Mouse (Mus musculus): ENCODE results near the gene G6pc2. TPM values are rescaled to one million over a fixed set of nuclear protein-coding genes. Genes with fewer than 3 reads are reported as not detected.

Gene G6pc2
- total RNA-seq, 1 experiment from 2014 or later: not detected

- ATAC-seq (ENCODE audit: extremely low read depth, insufficient number of reproducible peaks, low FRiP score, poor library complexity, severe bottlenecking): no peak
These were observed 19.3 kb downstream of the G6pc2 start for GRCm38 (mm10) chr2:69230137-69230536.

- ATAC-seq (ENCODE audit: extremely low read depth, insufficient number of reproducible peaks, low FRiP score, poor library complexity, severe bottlenecking): no peak
These were observed 21.2 kb downstream of the G6pc2 start for GRCm38 (mm10) chr2:69232101-69232500.

DNA sequence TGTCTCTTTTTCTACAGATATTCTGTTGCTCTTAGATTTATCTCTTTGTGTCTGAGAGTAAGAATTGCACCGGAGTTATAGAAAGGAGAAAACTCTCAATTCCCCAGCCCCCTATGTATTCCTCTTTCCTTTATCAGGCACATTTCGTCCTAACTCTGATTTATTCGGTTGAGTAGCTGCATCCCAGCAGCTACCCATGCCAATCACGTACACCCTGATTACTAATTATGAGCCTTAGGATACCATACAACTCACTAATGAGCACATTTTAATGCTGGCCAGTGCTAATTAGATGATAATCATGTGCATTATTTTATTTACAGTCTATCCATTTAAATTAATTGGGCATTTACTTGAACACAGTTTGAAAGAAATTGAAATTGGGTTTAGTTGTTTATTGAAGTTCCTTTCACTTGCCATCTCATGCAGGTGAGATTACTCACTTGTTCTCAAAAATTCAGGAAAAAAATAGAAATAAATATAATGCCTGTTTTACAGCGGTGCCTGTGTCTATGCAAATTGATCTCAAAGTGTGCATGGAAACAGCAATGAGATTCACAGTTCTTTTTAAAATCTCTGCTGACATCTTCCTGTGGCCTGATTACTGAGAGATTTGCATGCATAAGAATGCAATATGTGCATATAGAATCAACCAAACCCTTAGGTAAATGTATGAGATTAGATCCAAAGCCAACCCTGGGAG lies 24.3 kb downstream of the G6pc2 start:
- ATAC-seq (ENCODE audit: extremely low read depth, insufficient number of reproducible peaks, low FRiP score, poor library complexity, severe bottlenecking): no peak

GRCm38 (mm10) chr2:69239315-69239714 lies 28.4 kb downstream of the G6pc2 start:
- no peak for ATAC-seq (ENCODE audit: extremely low read depth, insufficient number of reproducible peaks, low FRiP score, poor library complexity, severe bottlenecking)

GRCm38 (mm10) chr2:69244924-69245323 lies 34.1 kb downstream of the G6pc2 start:
- no peak for ATAC-seq (ENCODE audit: extremely low read depth, insufficient number of reproducible peaks, low FRiP score, poor library complexity, severe bottlenecking)

DNA sequence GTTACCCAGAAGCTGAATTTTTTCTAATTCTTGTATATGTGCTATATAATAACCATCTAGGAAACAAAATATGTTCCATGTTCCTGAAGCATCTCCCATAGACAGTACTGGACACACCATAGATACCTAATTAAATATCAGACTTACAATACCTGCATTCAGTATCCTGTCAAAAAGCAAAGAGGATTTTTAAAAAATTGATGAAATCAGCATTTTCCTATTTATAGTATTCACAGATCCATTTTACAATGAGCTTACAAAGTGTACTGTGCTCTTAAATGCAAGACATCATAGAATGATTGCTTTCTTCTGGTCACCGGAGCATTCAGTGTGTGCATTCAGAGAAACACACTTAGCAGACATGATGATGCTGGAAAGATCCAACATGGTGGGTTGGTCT lies 36.2 kb downstream of the G6pc2 start:
- ATAC-seq (ENCODE audit: extremely low read depth, insufficient number of reproducible peaks, low FRiP score, poor library complexity, severe bottlenecking): no peak

DNA sequence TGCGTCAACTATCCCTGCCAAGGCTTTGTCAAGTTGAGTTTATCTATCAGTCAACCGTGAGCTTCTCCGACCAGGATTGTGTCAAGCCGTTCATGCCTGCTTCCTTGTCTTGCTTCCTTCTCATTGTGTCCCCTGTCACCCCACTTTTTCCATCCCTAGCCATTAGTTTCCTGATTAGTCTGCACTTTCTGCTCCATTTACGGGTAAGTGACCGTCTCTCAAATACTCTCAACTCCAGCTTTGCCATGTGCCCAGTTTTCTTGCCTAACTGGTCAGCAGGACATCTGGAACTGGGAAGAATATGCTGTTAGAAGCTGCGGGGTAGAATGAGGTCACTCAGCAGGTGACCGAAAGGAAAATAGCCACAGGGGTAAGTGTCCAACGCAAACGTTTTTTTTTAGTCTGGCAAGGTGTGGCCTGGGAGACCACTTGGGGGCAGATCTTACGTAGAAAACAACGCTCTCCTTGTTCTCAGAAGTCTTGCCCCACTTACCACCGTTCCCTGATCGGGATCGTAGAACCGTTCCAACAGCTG lies 37.4 kb downstream of the G6pc2 start:
- ATAC-seq (ENCODE audit: extremely low read depth, insufficient number of reproducible peaks, low FRiP score, poor library complexity, severe bottlenecking): no peak

DNA sequence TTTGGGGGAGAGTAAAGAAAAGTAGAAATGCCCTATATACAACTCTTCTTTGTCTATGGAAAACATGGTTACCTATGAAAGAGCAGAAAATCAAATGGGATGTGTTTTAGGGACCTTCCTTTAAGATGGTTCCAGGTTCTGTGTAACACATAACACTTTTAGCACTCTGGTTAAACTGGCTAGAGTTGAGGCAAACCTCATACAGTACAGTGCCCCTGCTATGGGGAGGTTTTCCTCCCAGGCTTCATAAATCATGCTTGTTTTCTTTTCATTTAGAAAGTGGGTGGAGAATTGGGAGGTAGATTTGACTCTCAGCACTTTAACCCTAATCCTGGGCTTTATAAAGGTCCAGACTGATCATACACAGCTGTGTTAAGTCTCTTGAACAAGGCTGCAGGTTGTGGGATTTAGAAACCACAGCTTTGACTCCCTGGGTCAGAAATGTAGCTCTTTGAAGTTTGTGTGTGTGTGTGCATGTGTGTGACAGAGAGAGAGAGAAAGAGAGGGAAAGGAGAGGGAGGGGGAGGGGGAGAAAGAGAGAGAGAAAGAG lies 53.3 kb downstream of the G6pc2 start:
- no peak for ATAC-seq (ENCODE audit: extremely low read depth, insufficient number of reproducible peaks, low FRiP score, poor library complexity, severe bottlenecking)

DNA sequence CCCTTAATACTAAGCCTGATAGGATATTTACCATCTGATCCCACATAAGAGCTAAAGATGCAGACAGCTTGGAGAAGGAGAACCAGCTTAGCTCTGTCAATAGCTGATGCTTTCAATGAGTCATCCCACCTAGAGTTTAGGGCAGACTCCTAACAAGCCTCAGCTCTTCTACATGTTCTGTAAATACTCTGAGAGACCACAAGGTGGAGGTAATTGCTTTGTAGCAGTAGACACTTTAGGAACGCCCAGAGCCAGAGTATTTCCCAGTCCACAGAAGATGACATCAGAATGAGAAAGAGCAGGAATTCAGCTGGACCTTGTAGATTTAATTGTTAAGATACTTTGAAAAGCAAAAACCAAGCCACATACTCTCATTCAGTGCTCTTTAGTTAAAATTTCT lies 65.0 kb downstream of the G6pc2 start:
- peak; percentile 63; the same call in 1 of the 2 replicates for ATAC-seq (ENCODE audit: extremely low read depth, insufficient number of reproducible peaks, low FRiP score, poor library complexity, severe bottlenecking)

Other genes with a start within 250 kb of the G6pc2 start
- gene Nostrin, start 75.3 kb upstream of the G6pc2 start, total RNA-seq (2017): 1.4 and 1.7 TPM in 2 replicates
- 4.8 and 5.6 TPM in 2 replicates for gene Spc25, start 4.9 kb upstream of the G6pc2 start, total RNA-seq (2017)
- gene Abcb11, start 131.5 kb downstream of the G6pc2 start, total RNA-seq (2017): 0.35 and 0.49 TPM in 2 replicates
- 107 and 115 TPM in 2 replicates for gene Dhrs9, start 169.4 kb downstream of the G6pc2 start, total RNA-seq (2017)